Mouse (Mus musculus) cortical plate, adult 2 months (tissue): ENCODE data around the gene Dgki. TPM values are rescaled to one million over a fixed set of nuclear protein-coding genes. Genes with fewer than 3 reads are reported as not detected.

Experiments used
- H3K27ac ChIP-seq: fragments of 200-500 bp; 2 replicates; pipeline ENCODE4 v1.5.1; 2012; ENCODE audit warnings: low read length, control low read depth, inconsistent platforms; ENCODE audit not compliant: insufficient read depth
- H3K4me1 ChIP-seq: fragments of 200-500 bp; 2 replicates; pipeline ENCODE4 v1.6.1; 2011; ENCODE audit warnings: low read length; ENCODE audit not compliant: control insufficient read depth, insufficient read depth
- H3K4me3 ChIP-seq: fragments of 200-500 bp; 2 replicates; pipeline ENCODE4 v1.5.1; 2011; ENCODE audit warnings: mild to moderate bottlenecking, low read length, control low read depth; ENCODE audit not compliant: insufficient read depth
- CTCF ChIP-seq: fragments of 200-500 bp; IDR thresholded peaks from 2 replicates; pipeline ENCODE4 v1.5.1; 2011; ENCODE audit warnings: mild to moderate bottlenecking, control low read depth, low read length; ENCODE audit not compliant: insufficient read depth; ENCODE audit errors: extremely low read depth
- POLR2A ChIP-seq: fragments of 200-500 bp; IDR thresholded peaks from 2 replicates; pipeline ENCODE4 v1.6.1; 2011; ENCODE audit warnings: mild to moderate bottlenecking, low read length, control low read depth; ENCODE audit not compliant: insufficient read depth; ENCODE audit errors: extremely low read depth
- polyA plus RNA-seq: library from polyadenylated mRNA; depleted of rRNA; stranded (reverse); fragments of >200 nt; gene quantifications from 2 replicates; pipeline ENCODE4 v1.2.3, GENCODE M21; 2012

Gene Dgki
- polyA plus RNA-seq, 1 experiment: 12.9 TPM

- Histone ChIP-seq H3K4me1 (peaks cover 18% of the 10 kb centered on the region), H3K27ac (0 out of 2 replicates have a peak overlapping the region, but pooled peaks have one; percentile 41), H3K4me3 (no peak overlapping the region)
- TF ChIP-seq CTCF (no peak), POLR2A (no peak)
Observed at GRCm38 (mm10) chr6:37216342-37216763, 83.6 kb downstream of the Dgki start.

- TF ChIP-seq CTCF (no peak), POLR2A (no peak)
- Histone ChIP-seq H3K4me1 (peaks cover 18% of the 10 kb centered on the region), H3K27ac (no peak overlapping the region; the same call in 1 of the 2 replicates), H3K4me3 (no peak overlapping the region)
Observed at GRCm38 (mm10) chr6:37215655-37216054, 84.3 kb downstream of the Dgki start.

GRCm38 (mm10) chr6:37212930-37213329 is 87.1 kb downstream of the Dgki start:
- Histone ChIP-seq H3K27ac (no peak overlapping the region), H3K4me3 (no peak overlapping the region), H3K4me1 (peaks cover 28% of the 10 kb centered on the region)
- no peak for TF ChIP-seq CTCF
- TF ChIP-seq POLR2A: no peak

- Histone ChIP-seq H3K4me3 (no peak overlapping the region), H3K27ac (no peak overlapping the region), H3K4me1 (peaks cover 22% of the 10 kb centered on the region)
- TF ChIP-seq CTCF (no peak), POLR2A (no peak)
Observed at GRCm38 (mm10) chr6:37211545-37212247, 88.3 kb downstream of the Dgki start.

- TF ChIP-seq POLR2A (no peak), CTCF (no peak)
- Histone ChIP-seq H3K27ac (no peak overlapping the region), H3K4me1 (peaks cover 13% of the 10 kb centered on the region; the same call in 1 of the 2 replicates), H3K4me3 (no peak overlapping the region)
Observed at GRCm38 (mm10) chr6:37202901-37203300, 97.1 kb downstream of the Dgki start.

- H3K4me1 ChIP-seq: peaks cover 17% of the 10 kb centered on the region; the same call in 1 of the 2 replicates
- TF ChIP-seq POLR2A (no peak), CTCF (no peak)
Observed at GRCm38 (mm10) chr6:37200840-37201239, 99.1 kb downstream of the Dgki start.

GRCm38 (mm10) chr6:37199502-37199901 is 100.5 kb downstream of the Dgki start:
- H3K4me1 ChIP-seq: peaks cover 17% of the 10 kb centered on the region; the same call in 1 of the 2 replicates
- H3K27ac ChIP-seq: no peak overlapping the region
- no peak overlapping the region for H3K4me3 ChIP-seq
- TF ChIP-seq CTCF (no peak), POLR2A (no peak)

More at GRCm38 (mm10) chr6:37200840-37201239, 99.1 kb downstream of the Dgki start:
- H3K4me3 ChIP-seq: no peak overlapping the region
- no peak overlapping the region for H3K27ac ChIP-seq

GRCm38 (mm10) chr6:37197745-37198144 is 102.2 kb downstream of the Dgki start:
- H3K27ac ChIP-seq: no peak overlapping the region
- TF ChIP-seq CTCF (no peak), POLR2A (no peak)
- peaks cover 16% of the 10 kb centered on the region; the same call in 1 of the 2 replicates for H3K4me1 ChIP-seq
- no peak overlapping the region for H3K4me3 ChIP-seq

GRCm38 (mm10) chr6:37196870-37197269 is 103.1 kb downstream of the Dgki start:
- Histone ChIP-seq H3K4me3 (no peak overlapping the region), H3K4me1 (peaks cover 12% of the 10 kb centered on the region; the same call in 1 of the 2 replicates), H3K27ac (no peak overlapping the region)
- TF ChIP-seq POLR2A (no peak), CTCF (no peak)

- Histone ChIP-seq H3K27ac (no peak overlapping the region), H3K4me1 (peaks cover 11% of the 10 kb centered on the region; the same call in 1 of the 2 replicates), H3K4me3 (no peak overlapping the region)
- no peak for TF ChIP-seq POLR2A
- no peak for TF ChIP-seq CTCF
Observed at GRCm38 (mm10) chr6:37195766-37196165, 104.2 kb downstream of the Dgki start.
